Mouse (Mus musculus) telencephalon, adult 2 months (tissue): ENCODE measurements around the gene Med16.

Experiments used
- DNase-seq: peaks from one replicate; pipeline ENCODE4 v3.0.0-alpha.2; 2011; ENCODE audit warnings: low read depth, low spot score

Gene Med16

GRCm38 (mm10) chr10:79933145-79933679 is 24.5 kb upstream of the Med16 start:
- no peak for DNase-seq

- DNase-seq: no peak
Observed at GRCm38 (mm10) chr10:79932736-79933135, 24.0 kb upstream of the Med16 start.

- no peak for DNase-seq
Observed at GRCm38 (mm10) chr10:79931797-79932196, 23.1 kb upstream of the Med16 start.

GRCm38 (mm10) chr10:79930826-79931186 is 22.1 kb upstream of the Med16 start:
- no peak for DNase-seq

GRCm38 (mm10) chr10:79929967-79930825 is 21.5 kb upstream of the Med16 start:
- DNase-seq: no peak

- no peak for DNase-seq
Observed at GRCm38 (mm10) chr10:79928907-79929701, 20.4 kb upstream of the Med16 start.

- DNase-seq: no peak
Observed at GRCm38 (mm10) chr10:79928030-79928694, 19.4 kb upstream of the Med16 start.

GRCm38 (mm10) chr10:79927324-79928029 is 18.8 kb upstream of the Med16 start:
- no peak for DNase-seq

GRCm38 (mm10) chr10:79926491-79927323 is 18.0 kb upstream of the Med16 start, which contains the start of gene Arid3a:
TSS of gene Arid3a (plus strand) at chr10:79927043.
- peak; percentile 84 for DNase-seq

GRCm38 (mm10) chr10:79925785-79926490 is 17.2 kb upstream of the Med16 start:
- DNase-seq: no peak

GRCm38 (mm10) chr10:79924998-79925784 is 16.5 kb upstream of the Med16 start:
- DNase-seq: no peak

- DNase-seq: no peak
Observed at GRCm38 (mm10) chr10:79921572-79921971, 12.8 kb upstream of the Med16 start.

- DNase-seq: no peak
Observed at GRCm38 (mm10) chr10:79920958-79921535, 12.3 kb upstream of the Med16 start, which contains the start of gene R3hdm4. TSS of gene R3hdm4 (minus strand) at chr10:79921208.

GRCm38 (mm10) chr10:79920056-79920890 is 11.6 kb upstream of the Med16 start:
- no peak for DNase-seq

GRCm38 (mm10) chr10:79919251-79919849 is 10.6 kb upstream of the Med16 start:
- DNase-seq: no peak

- no peak for DNase-seq
Observed at GRCm38 (mm10) chr10:79918231-79919078, 9.7 kb upstream of the Med16 start.
